Mouse (Mus musculus) MEL (cell line): ENCODE data around the gene Usp5. TPM values are rescaled to one million over a fixed set of nuclear protein-coding genes. Genes with fewer than 3 reads are reported as not detected.

Experiments
- DNase-seq: peaks from one replicate; pipeline ENCODE4 v3.0.0; 2011; ENCODE audit warnings: low read depth, low spot score
- H3K27ac ChIP-seq: 2 replicates; pipeline ENCODE4 v1.5.1; 2012; ENCODE audit warnings: low read depth, mild to moderate bottlenecking, control low read depth, low read length, moderate library complexity; ENCODE audit not compliant: control insufficient read depth
- H3K27me3 ChIP-seq, 2 experiments: fragments of 150-350 bp in 1 of 2; sonication (generic) in 1 of 2; 2 replicates each; pipeline ENCODE4 v1.6.1; 2012; ENCODE audit warnings: low read length in 2 of 2, mild to moderate bottlenecking in 2 of 2, improper control_type of control experiment in 1 of 2, moderate library complexity in 1 of 2; ENCODE audit not compliant: insufficient read depth in 2 of 2, control insufficient read depth in 1 of 2
- H3K36me3 ChIP-seq, 2 experiments: 2 replicates each; pipeline ENCODE4 v1.6.1; 2012 to 2014; ENCODE audit warnings: low read length in 2 of 2, improper control_type of control experiment in 1 of 2, inconsistent platforms in 1 of 2, mild to moderate bottlenecking in 1 of 2; ENCODE audit not compliant: insufficient read depth in 2 of 2, control insufficient read depth in 1 of 2
- H3K4me1 ChIP-seq, 2 experiments: fragments of 150-350 bp in 1 of 2; sonication (generic) in 1 of 2; 2 replicates each; pipeline ENCODE4 v1.6.1; 2012; ENCODE audit warnings: low read length in 2 of 2, improper control_type of control experiment in 1 of 2, mild to moderate bottlenecking in 1 of 2; ENCODE audit not compliant: insufficient read depth in 2 of 2, control insufficient read depth in 1 of 2
- H3K4me3 ChIP-seq, 2 experiments: fragments of 150-350 bp in 1 of 2; sonication (generic) in 1 of 2; 2 replicates each; pipeline ENCODE4 v1.5.1; 2012; ENCODE audit warnings: low read depth in 2 of 2, low read length in 2 of 2, mild to moderate bottlenecking in 2 of 2, moderate library complexity in 2 of 2, control low read depth in 1 of 2, improper control_type of control experiment in 1 of 2; ENCODE audit not compliant: control insufficient read depth in 1 of 2, insufficient read depth in 1 of 2
- H3K79me2 ChIP-seq: 2 replicates; pipeline ENCODE4 v1.6.1; 2012; ENCODE audit warnings: mild to moderate bottlenecking, low read length, moderate library complexity; ENCODE audit not compliant: control insufficient read depth, poor library complexity, insufficient read depth
- H3K9ac ChIP-seq: 2 replicates; pipeline ENCODE4 v1.6.1; 2012; ENCODE audit warnings: low read depth, mild to moderate bottlenecking, control low read depth, low read length, moderate library complexity; ENCODE audit not compliant: control insufficient read depth, poor library complexity, severe bottlenecking
- H3K9me3 ChIP-seq: fragments of 150-350 bp; sonication (generic); replicated peaks from 2 replicates; pipeline ENCODE4 v1.6.1; 2012; ENCODE audit warnings: mild to moderate bottlenecking, low read length, improper control_type of control experiment, moderate library complexity; ENCODE audit not compliant: insufficient read depth
- CHD1 ChIP-seq: IDR thresholded peaks from 2 replicates; pipeline ENCODE4 v1.6.1; 2012; ENCODE audit warnings: low read depth, mild to moderate bottlenecking, inconsistent platforms, low read length, improper control_type of control experiment
- CHD2 ChIP-seq: IDR thresholded peaks from 2 replicates; pipeline ENCODE4 v1.6.1; 2011; ENCODE audit warnings: low read length, improper control_type of control experiment
- E2F4 ChIP-seq: IDR thresholded peaks from 2 replicates; pipeline ENCODE4 v1.6.1; 2011; ENCODE audit warnings: low read depth, low read length, improper control_type of control experiment, borderline replicate concordance
- HCFC1 ChIP-seq: IDR thresholded peaks from 2 replicates; pipeline ENCODE4 v1.6.1; 2012; ENCODE audit warnings: low read depth, mild to moderate bottlenecking, inconsistent platforms, low read length, improper control_type of control experiment, moderate library complexity
- JUND ChIP-seq: IDR thresholded peaks from 2 replicates; pipeline ENCODE4 v1.6.1; 2011; ENCODE audit warnings: low read depth, mild to moderate bottlenecking, improper control_type of control experiment, low read length
- MAFK ChIP-seq: IDR thresholded peaks from 2 replicates; pipeline ENCODE4 v1.6.1; 2011; ENCODE audit warnings: low read depth, mild to moderate bottlenecking, low read length, improper control_type of control experiment, borderline replicate concordance
- MAX ChIP-seq: IDR thresholded peaks from 2 replicates; pipeline ENCODE4 v1.6.1; 2011; ENCODE audit warnings: low read length, improper control_type of control experiment
- MEF2A ChIP-seq: IDR thresholded peaks from 2 replicates; pipeline ENCODE4 v1.6.1; 2014; ENCODE audit warnings: low read depth, mild to moderate bottlenecking, inconsistent platforms, low read length, improper control_type of control experiment; ENCODE audit not compliant: poor library complexity, insufficient replicate concordance, severe bottlenecking; ENCODE audit errors: extremely low read depth
- MXI1 ChIP-seq: IDR thresholded peaks from 2 replicates; pipeline ENCODE4 v1.6.1; 2011; ENCODE audit warnings: mild to moderate bottlenecking, low read depth, low read length, improper control_type of control experiment
- MYB ChIP-seq: IDR thresholded peaks from 2 replicates; pipeline ENCODE4 v1.6.1; 2011; ENCODE audit warnings: mild to moderate bottlenecking, low read depth, low read length, improper control_type of control experiment
- POLR2A ChIP-seq, 2 experiments: IDR thresholded peaks; 2 replicates each; pipeline ENCODE4 v1.6.1; 2011 to 2012; ENCODE audit warnings: low read length in 2 of 2, mild to moderate bottlenecking in 2 of 2, control low read depth in 1 of 2, improper control_type of control experiment in 1 of 2, low read depth in 1 of 2, moderate library complexity in 1 of 2; ENCODE audit not compliant: control insufficient read depth in 1 of 2, insufficient read depth in 1 of 2, poor library complexity in 1 of 2
- POLR2AphosphoS5 ChIP-seq: IDR thresholded peaks from 2 replicates; pipeline ENCODE4 v1.6.1; 2012; ENCODE audit warnings: low read depth, borderline replicate concordance, mild to moderate bottlenecking, inconsistent platforms, low read length, moderate library complexity, mixed read lengths
- SIN3A ChIP-seq: IDR thresholded peaks from 2 replicates; pipeline ENCODE4 v1.6.1; 2012; ENCODE audit warnings: low read length, improper control_type of control experiment, inconsistent platforms
- TAL1 ChIP-seq: IDR thresholded peaks from 2 replicates; pipeline ENCODE4 v1.6.1; 2012; ENCODE audit warnings: mild to moderate bottlenecking, inconsistent platforms, low read length, moderate library complexity, mixed read lengths
- TBP ChIP-seq: IDR thresholded peaks from 2 replicates; pipeline ENCODE4 v1.8.0; 2011; ENCODE audit warnings: low read depth, low read length, improper control_type of control experiment
- TCF12 ChIP-seq: IDR thresholded peaks from 2 replicates; pipeline ENCODE4 v1.6.1; 2014; ENCODE audit warnings: low read depth, mild to moderate bottlenecking, inconsistent platforms, low read length, improper control_type of control experiment, moderate library complexity
- ZC3H11A ChIP-seq: IDR thresholded peaks from 2 replicates; pipeline ENCODE4 v1.6.1; 2012; ENCODE audit warnings: low read depth, mild to moderate bottlenecking, inconsistent platforms, low read length, improper control_type of control experiment
- ZMIZ1 ChIP-seq: IDR thresholded peaks from 2 replicates; pipeline ENCODE4 v1.6.1; 2012; ENCODE audit warnings: low read depth, mild to moderate bottlenecking, inconsistent platforms, low read length, improper control_type of control experiment, moderate library complexity
- ZNF384 ChIP-seq: IDR thresholded peaks from 2 replicates; pipeline ENCODE4 v1.6.1; 2012; ENCODE audit warnings: low read depth, mild to moderate bottlenecking, inconsistent platforms, low read length, improper control_type of control experiment
- polyA plus RNA-seq, 2 experiments: library from polyadenylated mRNA; stranded (reverse) in 1 of 2; unstranded in 1 of 2; fragments of >175 nt in 1 of 2; fragments of >200 nt in 1 of 2; gene quantifications; 2 replicates each; pipeline versions ENCODE4 v1.2.1 to v1.2.4; 2012; ENCODE audit warnings: low replicate concordance in 2 of 2, low read depth in 1 of 2; ENCODE audit not compliant: insufficient read length in 2 of 2, insufficient read depth in 1 of 2, missing spikeins in 1 of 2
- total RNA-seq: library from RNA; depleted of rRNA; stranded (reverse); fragments of 300-350 nt; gene quantifications from 2 replicates; pipeline ENCODE4 v1.2.3, GENCODE M21; 2012

Usp5 gene
- total and polyA plus RNA-seq, 3 experiments: 102 to 129 TPM; not detected in 1

- TF ChIP-seq ZMIZ1 (no peak), ZC3H11A (no peak), HCFC1 (no peak), MYB (no peak), TCF12 (no peak), TBP (no peak), MXI1 (no peak), SIN3A (no peak), POLR2A (IDR thresholded peaks at IDR 0.05; ENCODE audit: control insufficient read depth in 1 of 2, insufficient read depth in 1 of 2, low read depth in 1 of 2, low read length in 2 of 2, poor library complexity in 1 of 2) (no peak), ZNF384 (no peak), MAX (no peak), POLR2AphosphoS5 (no peak), TAL1 (no peak), E2F4 (no peak)
- H3K27me3 ChIP-seq: no peaks in the 10 kb centered on the region
- peaks cover 0 to 9% of the 10 kb centered on the region in 2 experiments; a peak in 2 of 4 replicates for H3K36me3 ChIP-seq
- H3K9ac ChIP-seq: no peak overlapping the region
- no peak overlapping the region for H3K4me3 ChIP-seq
- no peaks in the 10 kb centered on the region; the same call in 1 of the 2 replicates for H3K79me2 ChIP-seq
- H3K27ac ChIP-seq: no peak overlapping the region
- DNase-seq: no peak
- no peaks in the 10 kb centered on the region for H3K9me3 ChIP-seq
- H3K4me1 ChIP-seq: peaks cover 5 to 9% of the 10 kb centered on the region in 2 experiments
These were observed 41.6 kb downstream of the Usp5 start for GRCm38 (mm10) chr6:124787722-124788121.

DNA sequence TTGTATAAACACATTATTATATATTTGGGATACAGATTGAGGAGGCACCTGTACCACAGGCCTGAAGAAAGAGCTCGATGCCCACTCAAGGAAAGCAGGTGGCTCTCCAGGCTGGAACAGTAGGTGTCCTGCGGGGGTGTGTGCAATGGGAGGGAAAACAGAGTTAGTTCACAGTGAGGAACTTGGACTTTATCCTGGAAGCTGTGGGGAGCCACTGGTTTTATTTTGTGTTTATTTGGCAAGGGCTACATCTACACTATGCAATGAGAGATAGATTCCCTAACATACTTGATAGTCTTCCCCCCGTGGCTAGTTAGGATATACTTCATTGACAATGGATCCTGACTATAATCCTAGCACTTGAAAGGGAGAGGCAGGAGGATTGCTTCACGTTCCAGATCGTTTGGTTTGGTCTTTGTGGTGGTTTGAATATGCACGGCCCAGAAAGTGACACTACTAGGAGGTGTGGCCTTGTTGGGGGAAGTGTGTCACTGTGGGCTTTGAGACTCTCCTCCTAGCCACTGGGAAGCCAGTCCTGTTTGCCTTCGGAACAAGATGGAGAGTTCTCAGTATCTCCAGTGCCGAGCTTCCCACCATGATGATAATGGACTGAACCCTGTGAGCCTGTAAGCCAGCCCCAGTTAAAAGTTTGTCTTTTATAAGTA, 42.4 kb downstream of the Usp5 start:
- no peaks in the 10 kb centered on the region for H3K9me3 ChIP-seq
- no peak overlapping the region for H3K27ac ChIP-seq
- H3K4me1 ChIP-seq: peaks cover 5 to 9% of the 10 kb centered on the region in 2 experiments
- no peak overlapping the region; a peak in 1 of 4 replicates for H3K4me3 ChIP-seq
- H3K36me3 ChIP-seq: peaks cover 0 to 9% of the 10 kb centered on the region in 2 experiments; a peak in 2 of 4 replicates
- H3K9ac ChIP-seq: no peak overlapping the region
- H3K27me3 ChIP-seq: no peaks in the 10 kb centered on the region
- peak; percentile 48 for DNase-seq
- no peak for TF ChIP-seq CHD1
- no peaks in the 10 kb centered on the region; the same call in 1 of the 2 replicates for H3K79me2 ChIP-seq

DNA sequence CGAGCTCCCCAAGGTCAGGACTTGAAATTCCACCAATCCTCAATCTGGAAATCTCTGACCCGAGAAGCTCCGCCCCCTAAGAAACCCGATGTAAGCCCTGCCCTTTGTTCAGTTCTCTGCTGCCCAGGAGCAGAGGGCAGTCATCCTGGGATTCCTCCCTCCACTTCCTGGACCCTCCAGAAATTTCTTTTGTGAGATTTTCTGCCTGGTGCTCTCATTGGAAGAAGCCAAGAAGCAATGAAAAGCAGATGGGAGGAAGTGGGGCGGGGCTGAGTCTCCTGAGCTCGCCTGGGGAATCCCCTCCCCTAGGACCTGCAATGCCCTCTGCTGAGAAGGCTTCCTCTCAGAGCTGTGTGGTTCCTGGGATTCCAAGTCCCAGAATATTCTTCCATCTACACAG, 46.8 kb downstream of the Usp5 start:
- H3K79me2 ChIP-seq: no peaks in the 10 kb centered on the region
- H3K9ac ChIP-seq: no peak overlapping the region
- H3K36me3 ChIP-seq: no peaks in the 10 kb centered on the region; a peak in 1 of 4 replicates
- H3K27me3 ChIP-seq: peaks cover 3 to 5% of the 10 kb centered on the region in 2 experiments; a peak in 3 of 4 replicates
- TF ChIP-seq ZMIZ1 (no peak), CHD2 (no peak), MAFK (no peak), MEF2A (no peak), TCF12 (no peak), JUND (no peak)
- no peaks in the 10 kb centered on the region for H3K9me3 ChIP-seq
- no peaks in the 10 kb centered on the region; a peak in 1 of 4 replicates for H3K4me1 ChIP-seq
- peak overlapping the region; percentile 45 to 52 for H3K4me3 ChIP-seq
- no peak overlapping the region for H3K27ac ChIP-seq
- peak; percentile 39 for DNase-seq
